Mouse (Mus musculus): ENCODE measurements at regions not wholly inside any gene's neighbourhood (a gene's known extent, or its start where the extent isn't known, plus 50 kb on each side); places are given as distances from the start of the nearest gene placed in this dataset.

DNA sequence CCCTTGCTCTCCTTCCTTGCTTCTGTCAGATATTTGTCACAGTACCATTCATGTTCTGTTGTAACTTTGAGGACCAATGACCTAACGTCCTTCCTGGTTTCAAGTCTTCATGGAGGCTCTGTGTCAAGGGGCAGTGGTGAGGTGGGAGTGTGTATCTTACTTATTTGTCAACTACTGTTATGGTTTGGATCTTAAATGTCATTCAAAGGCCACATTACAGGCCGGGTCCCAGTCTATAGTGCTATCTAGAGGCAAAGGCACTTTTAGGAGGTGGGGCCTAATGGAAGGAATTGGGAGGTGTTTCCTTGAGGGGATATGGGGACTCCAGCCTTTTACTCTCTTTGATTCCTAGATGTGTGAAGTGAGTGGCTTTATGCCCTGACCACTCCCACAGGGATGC, 91.0 kb upstream of the Ccn6 start:
- no peak for DNase-seq (ENCODE audit: low read depth in 1 of 2, low spot score in 2 of 2)

GRCm38 (mm10) chr10:39250039-39250438, 86.4 kb upstream of the Ccn6 start:
- no peak for DNase-seq (ENCODE audit: low read depth in 1 of 2, low spot score in 2 of 2)

GRCm38 (mm10) chr10:39248486-39248885, 84.9 kb upstream of the Ccn6 start:
- no peak for DNase-seq (ENCODE audit: low read depth in 1 of 2, low spot score in 2 of 2)

DNA sequence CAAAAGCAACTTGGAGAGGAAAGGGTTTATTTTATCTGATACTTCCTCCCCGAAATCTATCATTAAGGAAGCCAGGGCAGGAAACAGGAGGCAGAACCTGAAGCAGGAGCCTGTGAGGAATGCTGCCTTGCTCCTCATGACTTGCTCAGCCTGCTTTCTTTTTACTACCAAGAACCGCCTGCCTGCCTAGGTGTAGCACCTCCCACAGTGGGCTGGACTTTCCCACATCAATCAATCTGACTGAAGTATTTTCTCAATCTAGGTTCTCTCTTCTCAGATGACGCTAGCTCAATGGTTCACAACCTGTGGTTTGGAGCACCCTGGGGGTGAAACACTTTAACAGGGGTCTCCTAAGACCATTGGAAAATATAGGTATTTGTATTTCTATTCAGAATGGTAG, 83.4 kb upstream of the Ccn6 start:
- DNase-seq (ENCODE audit: low read depth in 1 of 2, low spot score in 2 of 2), result no peak

- DNase-seq (ENCODE audit: low read depth in 1 of 2, low spot score in 2 of 2), result no peak
Measured at GRCm38 (mm10) chr10:39245141-39245540, 81.5 kb upstream of the Ccn6 start.

DNA sequence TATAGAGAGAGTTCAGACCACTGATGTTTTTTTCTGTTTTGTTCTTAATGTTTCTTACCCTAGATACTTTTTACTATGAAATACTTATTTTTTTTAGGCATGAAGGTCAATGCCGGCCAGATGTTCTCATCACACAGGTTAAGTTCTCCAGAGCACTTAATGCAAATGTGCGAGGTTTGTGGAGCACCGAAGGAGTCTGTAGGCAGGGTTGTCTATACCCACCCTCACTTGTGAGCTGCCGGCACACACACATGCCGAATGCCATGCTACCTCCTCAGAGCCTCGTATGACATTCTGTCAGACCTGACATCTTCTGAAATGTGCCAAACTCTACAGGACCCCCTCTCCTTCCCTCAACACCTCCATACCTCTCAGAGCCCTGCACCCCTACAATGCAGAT, 80.5 kb upstream of the Ccn6 start:
- DNase-seq (ENCODE audit: low read depth in 1 of 2, low spot score in 2 of 2), result no peak

GRCm38 (mm10) chr10:39242398-39242797, 78.8 kb upstream of the Ccn6 start:
- no peak for DNase-seq (ENCODE audit: low read depth in 1 of 2, low spot score in 2 of 2)

- no peak for DNase-seq (ENCODE audit: low read depth in 1 of 2, low spot score in 2 of 2)
Measured at GRCm38 (mm10) chr10:39241922-39242321, 78.3 kb upstream of the Ccn6 start.

DNA sequence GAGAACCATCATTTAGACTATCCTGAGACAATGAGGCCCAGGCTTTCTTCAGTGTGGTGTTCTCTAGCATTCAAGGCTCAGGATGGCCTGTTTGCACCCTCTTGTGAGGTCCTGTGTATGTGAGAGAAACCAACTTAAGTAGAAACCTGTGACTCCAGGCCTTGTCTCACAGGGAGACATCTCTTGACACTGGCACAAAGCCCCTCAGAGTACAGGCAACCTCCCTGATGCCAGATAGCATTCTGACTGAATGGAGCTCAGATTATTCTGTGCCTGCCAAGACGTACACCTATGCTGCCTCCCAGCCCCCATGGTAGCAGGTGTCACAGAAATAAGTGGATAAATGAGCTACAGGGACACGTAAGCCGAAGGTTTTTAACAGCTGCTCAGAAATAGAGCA, 77.9 kb upstream of the Ccn6 start:
- DNase-seq (ENCODE audit: low read depth in 1 of 2, low spot score in 2 of 2), result no peak

DNA sequence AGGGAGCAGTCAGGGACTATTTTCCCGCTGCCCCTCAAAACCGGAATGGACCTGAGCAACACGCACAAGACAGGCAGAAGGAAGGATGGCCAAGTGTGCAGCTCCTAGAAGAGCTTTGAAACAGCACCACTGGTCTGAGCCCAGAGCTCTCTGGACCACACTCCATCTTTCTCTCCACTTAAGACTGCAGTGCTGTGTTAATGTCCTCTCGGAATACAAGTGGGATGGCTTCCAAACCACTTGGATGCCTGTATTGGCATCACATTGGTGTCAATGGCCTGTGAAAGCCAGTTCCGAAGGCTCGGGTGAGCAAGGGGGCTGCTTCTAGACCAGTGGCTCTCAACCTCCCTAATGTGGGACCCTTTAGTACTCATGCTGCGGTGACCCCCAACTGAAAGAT, 77.4 kb upstream of the Ccn6 start:
- DNase-seq (ENCODE audit: low read depth in 1 of 2, low spot score in 2 of 2), result no peak

DNA sequence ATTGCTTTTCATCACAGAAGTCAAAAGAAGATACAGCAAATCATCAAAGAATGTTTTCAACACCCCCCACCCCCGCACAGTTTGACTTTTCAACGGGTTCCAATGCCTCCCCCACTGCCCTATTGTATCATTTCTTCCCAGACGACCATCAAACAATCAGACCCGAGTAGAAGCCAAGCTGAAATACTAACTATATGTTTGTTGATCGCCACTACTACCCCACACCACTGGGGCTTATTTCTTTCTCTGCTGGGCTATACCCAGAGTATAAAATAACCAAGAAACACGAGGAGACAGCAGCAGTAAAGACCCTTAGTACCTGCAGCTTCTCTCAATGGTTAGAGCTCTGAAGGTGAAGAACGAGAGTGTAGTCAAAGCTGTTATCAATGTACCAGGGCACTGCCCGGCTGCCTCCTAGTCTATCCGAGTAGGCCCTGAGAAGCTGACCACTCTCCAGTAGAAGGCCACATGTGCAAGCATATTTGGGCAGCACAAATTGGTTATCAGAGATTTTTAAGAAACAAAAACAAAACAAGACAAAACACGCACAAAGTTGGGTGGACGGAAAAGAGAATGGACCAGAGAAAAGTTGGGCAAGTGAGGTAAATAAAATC, 76.7 kb upstream of the Ccn6 start:
- no peak for DNase-seq (ENCODE audit: low read depth in 1 of 2, low spot score in 2 of 2)

GRCm38 (mm10) chr10:39239498-39240177, 76.0 kb upstream of the Ccn6 start:
- peak in 1 of 2 experiments; percentile 18 for DNase-seq (ENCODE audit: low read depth in 1 of 2, low spot score in 2 of 2)

DNA sequence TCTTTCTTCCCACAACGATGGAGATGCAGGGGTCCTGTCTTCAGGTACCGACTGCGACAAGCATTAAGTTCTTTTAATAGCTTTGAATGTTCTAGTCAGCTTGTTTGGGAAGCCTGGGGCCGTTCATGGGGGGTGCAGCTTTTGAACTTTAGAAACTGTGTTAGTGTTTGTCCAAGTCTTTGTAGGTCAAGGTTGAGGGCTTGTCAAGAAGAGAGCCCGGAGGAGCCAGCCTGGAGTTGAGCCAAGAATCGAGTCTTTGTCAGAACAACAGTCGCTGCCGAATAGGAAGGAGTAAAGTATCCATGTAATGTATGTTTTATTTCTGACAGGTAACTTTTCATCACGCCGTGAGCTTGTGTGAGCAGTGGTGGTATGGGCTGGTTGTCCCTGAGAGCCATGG, 75.0 kb upstream of the Ccn6 start:
- DNase-seq (ENCODE audit: low read depth in 1 of 2, low spot score in 2 of 2), result no peak

DNA sequence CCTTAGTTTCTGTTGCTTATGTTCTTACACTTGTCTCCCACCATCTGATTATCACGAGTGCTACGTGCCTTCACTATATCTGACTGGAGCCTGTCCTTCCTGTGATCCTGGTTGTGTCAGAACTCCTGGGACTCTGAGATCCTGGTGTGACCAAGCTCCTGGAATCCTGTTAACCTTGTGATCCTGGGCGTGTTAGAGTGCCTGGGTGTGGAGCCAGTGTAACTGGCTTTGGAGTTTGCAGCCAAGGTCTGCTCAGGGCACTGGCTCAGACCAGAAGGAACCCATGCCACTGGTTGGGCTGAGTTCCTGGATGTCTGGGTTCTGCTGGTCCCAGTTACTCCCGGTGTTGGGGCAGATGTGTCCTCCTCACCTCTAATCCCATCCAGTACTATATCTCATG, 74.0 kb upstream of the Ccn6 start:
- DNase-seq (ENCODE audit: low read depth in 1 of 2, low spot score in 2 of 2), result no peak

DNA sequence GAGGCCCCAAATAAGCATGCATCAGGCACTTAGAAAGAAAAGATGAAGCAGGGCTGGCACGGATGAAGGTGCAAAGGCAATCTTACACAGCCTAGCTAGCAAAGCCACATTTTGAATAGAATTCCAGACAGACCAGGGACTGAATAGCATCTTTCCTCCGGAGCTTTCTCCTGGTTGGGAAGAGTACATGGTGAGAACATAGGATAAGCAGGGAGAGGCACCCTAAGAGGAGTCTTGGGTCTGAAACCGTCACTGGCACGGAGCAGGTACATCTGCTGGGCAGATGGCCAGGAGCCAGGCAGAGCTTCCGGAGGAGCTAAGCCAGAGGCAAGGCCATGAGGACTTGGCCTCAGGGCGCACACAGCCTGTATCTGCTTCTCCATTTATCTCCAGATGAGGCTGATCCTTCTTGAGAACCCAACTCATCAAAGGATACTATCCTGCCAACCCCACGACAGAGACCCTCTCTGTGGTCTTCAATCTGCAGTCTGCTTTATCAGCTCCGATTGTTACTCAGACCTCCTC, 70.4 kb upstream of the Ccn6 start:
- DNase-seq (ENCODE audit: low read depth in 1 of 2, low spot score in 2 of 2), result no peak

DNA sequence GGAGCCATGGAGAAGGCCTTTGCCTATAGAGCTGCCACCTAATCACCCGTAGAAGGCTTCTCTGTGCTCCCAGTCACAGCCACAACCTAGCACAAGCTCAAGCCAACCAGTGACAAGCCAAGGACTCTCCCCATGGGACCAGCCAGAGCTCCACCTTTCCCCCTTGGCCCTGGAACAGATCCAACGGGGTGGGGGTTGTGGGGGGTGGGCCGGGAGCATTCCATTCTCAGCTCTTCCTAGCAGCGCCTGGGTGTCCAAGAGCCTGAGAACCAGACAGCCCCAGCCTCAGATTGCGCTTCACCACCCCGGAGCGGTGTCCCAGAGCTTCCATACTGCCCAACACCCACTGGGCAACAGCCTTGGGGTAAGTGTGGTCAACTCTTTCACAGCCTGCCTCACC, 69.6 kb upstream of the Ccn6 start:
- no peak for DNase-seq (ENCODE audit: low read depth in 1 of 2, low spot score in 2 of 2)

DNA sequence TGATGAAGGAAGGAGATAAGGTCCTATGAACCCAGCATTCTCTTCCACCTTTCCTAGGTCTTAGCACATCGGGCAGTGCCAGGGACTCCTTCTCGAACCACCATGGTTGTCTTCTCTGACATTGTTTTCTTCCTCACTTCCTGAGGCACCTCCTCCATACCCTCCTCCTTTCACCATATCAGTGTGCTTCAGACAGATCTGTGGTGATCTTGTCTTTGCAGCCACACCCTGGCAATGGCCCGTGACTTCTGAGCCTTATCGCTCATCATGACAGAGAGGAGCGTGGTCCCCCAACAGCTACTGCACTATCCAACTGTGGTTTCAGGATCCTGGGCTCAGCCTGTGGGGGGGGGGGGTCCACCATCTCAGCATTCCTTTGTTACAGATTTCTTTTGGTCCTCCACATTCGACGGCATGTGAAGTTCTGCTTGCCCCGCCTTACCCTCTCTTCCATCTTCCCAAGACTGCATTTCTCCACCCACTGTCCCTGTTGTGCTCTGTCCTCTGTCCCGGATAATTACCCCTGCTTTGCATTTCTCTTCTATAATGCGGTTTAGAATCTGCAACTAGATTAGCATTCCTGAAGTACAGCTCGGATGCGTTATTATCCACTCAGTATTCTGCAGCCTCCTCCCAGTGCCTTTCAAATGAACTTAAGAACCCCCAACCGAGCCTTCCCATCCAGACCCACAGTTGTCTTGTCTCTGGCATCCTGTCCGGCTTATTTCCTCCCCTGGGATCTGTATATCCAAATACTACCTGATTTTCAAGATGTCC, 67.2 kb upstream of the Ccn6 start:
- DNase-seq (ENCODE audit: low read depth in 1 of 2, low spot score in 2 of 2), result no peak

GRCm38 (mm10) chr10:39229233-39229632, 65.6 kb upstream of the Ccn6 start:
- DNase-seq (ENCODE audit: low read depth in 1 of 2, low spot score in 2 of 2), result no peak

GRCm38 (mm10) chr10:39228027-39228426, 64.4 kb upstream of the Ccn6 start:
- DNase-seq (ENCODE audit: low read depth in 1 of 2, low spot score in 2 of 2), result no peak

DNA sequence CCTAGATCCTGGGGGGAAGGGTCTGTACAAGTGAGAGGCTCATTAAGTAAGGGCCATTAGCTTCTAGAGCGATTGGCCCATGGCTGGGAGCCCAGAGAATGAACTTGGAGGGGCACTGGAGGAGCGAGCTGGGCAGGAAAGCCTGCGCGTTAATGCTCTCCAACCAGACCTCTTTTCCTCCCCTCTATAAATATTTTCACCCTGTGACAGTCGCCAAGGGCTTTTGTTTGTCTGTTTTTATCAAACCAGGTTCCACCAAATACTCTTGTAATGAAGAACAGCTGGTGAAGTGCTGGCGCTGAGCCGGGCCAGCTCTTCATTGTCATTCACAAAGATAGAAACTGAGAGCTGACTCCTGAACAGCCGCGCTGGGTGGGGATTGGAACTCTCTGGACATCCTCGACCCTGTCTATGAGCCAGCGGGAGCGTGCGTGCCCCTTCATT, 63.9 kb upstream of the Ccn6 start:
- no peak for DNase-seq (ENCODE audit: low read depth in 1 of 2, low spot score in 2 of 2)

- DNase-seq (ENCODE audit: low read depth in 1 of 2, low spot score in 2 of 2), result no peak
Measured at GRCm38 (mm10) chr10:39226518-39226917, 62.9 kb upstream of the Ccn6 start.

GRCm38 (mm10) chr10:39224449-39225094, 61.0 kb upstream of the Ccn6 start:
- DNase-seq (ENCODE audit: low read depth in 1 of 2, low spot score in 2 of 2), result no peak

Measured in monocyte, adult 2 months (primary cell).